Mouse (Mus musculus) heart, postnatal 0 days (tissue): ENCODE results near the gene Pfkm. TPM values are rescaled to one million over a fixed set of nuclear protein-coding genes. Genes with fewer than 3 reads are reported as not detected.
A peak's percentile ranks its signal among the peaks of the same experiment; 100 is the strongest.

Source experiments
- ATAC-seq: fragments of 200-750 bp; cut with Nextera tagmentation; 2 replicates; pipeline ENCODE4 v1.8.0; 2017; ENCODE audit warnings: low read depth, moderate number of reproducible peaks, moderate library complexity; ENCODE audit not compliant: insufficient read depth
- DNase-seq: peaks from one replicate; pipeline ENCODE4 v3.0.0-alpha.2; 2016; ENCODE audit warnings: low spot score
- H3K27ac ChIP-seq: fragments of 300-500 bp; sonication (generic); 2 replicates; pipeline ENCODE4 v1.5.1; 2014; ENCODE audit warnings: low read depth, mild to moderate bottlenecking
- H3K27me3 ChIP-seq: fragments of 300-500 bp; sonication (generic); 2 replicates; pipeline ENCODE4 v1.6.1; 2014; ENCODE audit warnings: low read length, mixed read lengths; ENCODE audit not compliant: control insufficient read depth, insufficient read depth
- H3K36me3 ChIP-seq: fragments of 300-500 bp; sonication (generic); replicated peaks from 2 replicates; pipeline ENCODE4 v1.6.1; 2014; ENCODE audit warnings: low read length, mixed read lengths; ENCODE audit not compliant: control insufficient read depth, insufficient read depth
- H3K4me1 ChIP-seq: fragments of 300-500 bp; sonication (generic); 2 replicates; pipeline ENCODE4 v1.6.1; 2014; ENCODE audit warnings: antibody characterized with exemption; ENCODE audit not compliant: control insufficient read depth, insufficient read depth
- H3K4me2 ChIP-seq: fragments of 300-500 bp; sonication (generic); 2 replicates; pipeline ENCODE4 v1.6.1; 2014; ENCODE audit warnings: low read depth, mild to moderate bottlenecking, low read length, moderate library complexity
- H3K4me3 ChIP-seq: fragments of 300-500 bp; sonication (generic); 2 replicates; pipeline ENCODE4 v1.5.1; 2014; ENCODE audit warnings: low read depth, low read length
- H3K9ac ChIP-seq: fragments of 300-500 bp; sonication (generic); replicated peaks from 2 replicates; pipeline ENCODE4 v1.6.1; 2014; ENCODE audit warnings: low read depth, low read length, mixed read lengths
- H3K9me3 ChIP-seq: fragments of 300-500 bp; sonication (generic); replicated peaks from 2 replicates; pipeline ENCODE4 v1.6.1; 2016; ENCODE audit warnings: low read length; ENCODE audit not compliant: control insufficient read depth
- CTCF ChIP-seq: IDR thresholded peaks from 2 replicates; pipeline ENCODE4 v1.5.1; 2016; ENCODE audit warnings: antibody characterized with exemption, control low read depth, low read depth
- EP300 ChIP-seq: IDR thresholded peaks from 2 replicates; pipeline ENCODE4 v1.6.1; 2016; ENCODE audit warnings: antibody characterized with exemption, low read depth
- WGBS: fragments of 180-500 bp; shearing (Covaris S2); extraction: QIAGEN DNeasy Blood & Tissue Kit; methylation state at CpG from one replicate; pipeline ENCODE4 v1.1.7; 2014; 5-methylcytosine and 5-hydroxymethylcytosine counted together
- polyA plus RNA-seq: library from polyadenylated mRNA; unstranded; fragments of >200 nt; fragmentation: Nextera tagmentation; extraction: Ambion mirVana; gene quantifications from 2 replicates; pipeline ENCODE4 v1.2.1, GENCODE M21; 2015
- total RNA-seq: library from RNA; depleted of rRNA; stranded (reverse); fragments of >200 nt; gene quantifications from 2 replicates; pipeline ENCODE4 v1.2.3, GENCODE M21; 2014; ENCODE audit warnings: low replicate concordance

Gene Pfkm
- total and polyA plus RNA-seq, 2 experiments from 2014 or later: 213 to 216 TPM

DNA sequence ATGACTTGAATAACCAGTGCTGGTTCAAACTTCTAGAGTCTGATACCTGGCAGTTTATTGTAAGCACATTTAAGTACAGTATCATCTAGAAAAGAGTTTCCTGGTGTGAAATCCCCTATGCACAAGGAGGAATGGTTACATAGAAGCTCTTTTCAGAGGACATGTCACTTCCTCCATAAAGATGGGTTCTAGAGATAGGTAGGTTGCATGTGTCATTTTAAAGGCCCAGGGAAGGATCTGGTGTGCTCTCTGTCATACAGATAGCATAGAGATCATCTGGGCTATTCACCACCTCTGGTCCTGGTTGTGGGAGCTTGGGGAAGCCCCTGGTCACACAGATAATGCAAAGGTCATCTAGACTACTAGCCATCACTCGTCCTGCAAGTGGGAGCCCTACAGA lies 64.9 kb downstream of the Pfkm start:
- TF ChIP-seq EP300 (no peak), CTCF (no peak)
- no peak overlapping the region for H3K4me3 ChIP-seq
- ATAC-seq (no peak), DNase-seq (no peak)
- WGBS: 48% methylated on average over 1 of the region's 1 CpGs
- no peaks in the 10 kb centered on the region for H3K36me3 ChIP-seq
- H3K4me2 ChIP-seq: no peak overlapping the region
- H3K27ac ChIP-seq: no peak overlapping the region
- no peak overlapping the region for H3K9ac ChIP-seq
- no peaks in the 10 kb centered on the region for H3K27me3 ChIP-seq
- no peaks in the 10 kb centered on the region for H3K9me3 ChIP-seq
- peaks cover 2% of the 10 kb centered on the region; the same call in 1 of the 2 replicates for H3K4me1 ChIP-seq

DNA sequence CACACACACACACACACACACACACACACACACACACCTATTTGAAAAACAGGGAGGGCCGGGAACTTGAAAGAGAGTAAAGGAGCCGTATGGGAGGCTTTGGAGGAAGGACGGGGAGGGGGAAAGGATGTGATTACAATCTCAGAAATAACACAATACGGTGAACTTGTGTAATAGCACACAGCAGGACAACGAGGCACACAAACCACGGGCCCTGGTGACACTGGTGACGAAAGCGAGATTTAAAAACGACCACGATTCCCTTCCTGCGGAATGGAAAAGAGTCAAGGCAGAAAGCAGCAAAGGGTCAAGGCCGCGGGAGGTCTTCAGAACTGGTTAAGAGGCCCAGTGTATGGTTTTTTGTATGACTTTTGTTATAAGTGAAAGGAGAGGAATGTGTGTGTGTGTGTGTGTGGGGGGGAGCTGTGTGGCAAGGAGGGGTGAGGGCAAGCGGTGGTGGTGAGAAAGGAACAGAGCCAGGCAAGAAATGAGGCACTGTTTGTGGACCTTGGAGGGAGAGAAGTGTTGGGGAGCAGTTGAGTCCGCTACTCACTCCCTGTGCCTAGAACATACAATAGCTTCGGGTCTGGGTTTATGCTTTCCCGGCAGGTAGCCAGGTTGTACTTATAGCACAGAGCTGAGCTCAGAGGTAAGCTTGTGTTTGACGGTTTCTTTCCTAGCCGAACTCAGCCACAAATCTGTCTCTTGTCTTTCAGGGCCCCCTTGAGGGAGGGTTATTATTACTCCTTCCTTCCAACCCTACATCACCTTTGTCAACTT lies 68.8 kb downstream of the Pfkm start:
- Histone ChIP-seq H3K9ac (no peak overlapping the region), H3K4me2 (no peak overlapping the region), H3K27me3 (peaks cover 9% of the 10 kb centered on the region; the same call in 1 of the 2 replicates), H3K4me1 (peaks cover 5% of the 10 kb centered on the region; the same call in 1 of the 2 replicates), H3K27ac (no peak overlapping the region), H3K36me3 (no peaks in the 10 kb centered on the region), H3K9me3 (no peaks in the 10 kb centered on the region), H3K4me3 (no peak overlapping the region)
- TF ChIP-seq EP300 (no peak), CTCF (no peak)
- no peak for ATAC-seq
- WGBS: 69% methylated on average over 19 of the region's 19 CpGs
- no peak for DNase-seq

DNA sequence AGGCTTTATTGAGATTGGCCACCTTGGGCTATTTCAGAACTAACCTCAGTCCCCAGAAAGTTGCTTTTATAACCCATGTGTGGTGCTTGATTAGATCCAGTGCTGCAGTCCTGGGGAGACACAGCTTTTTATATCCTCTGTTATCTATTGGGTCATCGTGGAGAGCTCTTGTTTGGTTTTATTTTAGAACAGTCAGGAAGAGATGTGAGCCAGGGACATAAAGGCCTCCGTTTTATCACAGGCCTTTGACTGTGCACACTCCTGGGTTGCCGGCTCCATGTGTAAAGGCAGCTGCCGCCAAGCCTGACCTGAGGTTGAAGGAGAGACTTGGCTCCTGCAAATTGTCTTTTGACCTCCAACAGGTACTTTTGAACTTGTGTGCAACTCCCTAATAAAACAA lies 70.2 kb downstream of the Pfkm start:
- WGBS: 22% methylated on average over 4 of the region's 4 CpGs
- ATAC-seq: 0 out of 2 replicates have a peak, but pooled peaks have one; percentile 33
- Histone ChIP-seq H3K4me3 (no peak overlapping the region), H3K27ac (0 out of 2 replicates have a peak overlapping the region, but pooled peaks have one; percentile 1), H3K36me3 (no peaks in the 10 kb centered on the region), H3K4me2 (no peak overlapping the region), H3K4me1 (peaks cover 10% of the 10 kb centered on the region), H3K27me3 (peaks cover 19% of the 10 kb centered on the region), H3K9me3 (no peaks in the 10 kb centered on the region), H3K9ac (no peak overlapping the region)
- DNase-seq: no peak
- TF ChIP-seq EP300: no peak
- TF ChIP-seq CTCF: no peak

DNA sequence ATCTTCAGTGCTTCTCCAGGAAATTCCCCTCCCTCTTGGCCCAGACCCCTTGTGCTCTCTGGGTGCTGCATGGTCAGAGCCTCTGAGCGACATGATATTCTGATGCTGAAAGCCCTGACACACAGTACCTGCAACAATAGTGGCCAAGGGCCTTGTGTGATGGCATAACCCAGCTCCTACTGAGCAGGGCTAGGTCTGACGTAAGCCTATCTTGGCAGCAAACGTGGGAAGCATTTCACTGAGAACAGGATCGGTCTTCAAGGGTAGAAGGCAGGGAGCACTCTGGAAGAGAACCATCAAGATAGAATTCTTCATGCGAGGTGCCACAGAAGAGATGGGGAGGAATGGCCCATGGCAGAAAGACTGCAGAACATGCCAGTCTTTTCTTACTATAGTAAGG lies 73.1 kb downstream of the Pfkm start, which contains the start of gene Asb8:
TSS of gene Asb8 (minus strand) at position 101 of the 400 bp plus-strand sequence.
- 72% methylated on average over 5 of the region's 5 CpGs for WGBS
- DNase-seq: no peak
- TF ChIP-seq CTCF (no peak), EP300 (no peak)

DNA sequence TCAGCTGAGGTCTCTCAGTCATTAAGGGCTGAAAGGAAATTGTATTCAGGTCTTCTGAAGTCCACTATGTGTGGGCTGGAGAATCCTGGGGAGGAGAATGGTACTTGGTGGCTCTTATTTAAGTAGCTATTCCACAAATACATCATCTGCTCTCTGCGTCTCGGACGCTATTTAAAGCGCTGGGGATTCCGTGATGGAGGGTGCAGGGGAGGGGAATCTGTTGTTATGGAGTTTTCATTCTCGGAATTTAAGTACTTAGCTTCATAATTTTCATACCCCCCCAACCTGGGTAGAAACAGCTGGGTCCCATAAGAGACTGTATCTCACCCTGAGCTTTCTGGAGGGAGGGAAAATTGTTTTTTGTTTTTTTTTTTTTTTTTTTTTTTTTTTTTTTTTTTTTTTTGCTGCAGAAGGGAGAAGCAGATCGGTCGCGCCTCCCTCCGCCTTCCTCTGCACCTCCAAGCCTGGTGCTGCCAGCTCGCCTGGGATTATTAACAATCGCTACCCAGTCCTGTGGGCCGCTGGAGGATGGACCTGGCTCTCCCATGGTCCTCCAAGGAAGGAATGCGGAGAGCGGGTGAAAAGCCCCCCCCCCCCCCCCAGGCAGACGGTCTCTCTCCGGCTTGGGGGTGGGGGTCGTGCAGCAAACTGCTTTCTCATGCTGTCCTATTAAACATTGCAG lies 74.7 kb downstream of the Pfkm start, which contains the start of gene Ccdc184:
TSS of gene Ccdc184 (plus strand) at position 196 of the 682 bp plus-strand sequence.
- no peak within 1 kb of the TSS for H3K9ac ChIP-seq
- H3K27me3 ChIP-seq: peaks cover 44% of the 10 kb centered on the region
- no peak for TF ChIP-seq EP300
- WGBS: 3% methylated on average over 15 of the region's 18 CpGs
- H3K4me1 ChIP-seq: peaks cover 9% of the 10 kb centered on the region
- H3K36me3 ChIP-seq: no peaks in the 10 kb centered on the region
- ATAC-seq: no peak
- no peaks in the 10 kb centered on the region for H3K9me3 ChIP-seq
- peak within 1 kb of the TSS; percentile 72 for H3K4me2 ChIP-seq
- H3K4me3 ChIP-seq: peak within 1 kb of the TSS; percentile 50
- no peak within 1 kb of the TSS for H3K27ac ChIP-seq
- no peak for DNase-seq

More for the DNA sequence above, 73.1 kb downstream of the Pfkm start, which contains the start of gene Asb8:
- no peaks in the 10 kb centered on the region for H3K36me3 ChIP-seq
- H3K27me3 ChIP-seq: peaks cover 42% of the 10 kb centered on the region
- H3K4me2 ChIP-seq: no peak within 1 kb of the TSS
- ATAC-seq: no peak
- no peaks in the 10 kb centered on the region for H3K9me3 ChIP-seq
- peaks cover 10% of the 10 kb centered on the region for H3K4me1 ChIP-seq
- no peak within 1 kb of the TSS for H3K9ac ChIP-seq
- H3K27ac ChIP-seq: no peak within 1 kb of the TSS
- H3K4me3 ChIP-seq: no peak within 1 kb of the TSS
